Mouse (Mus musculus) gastrocnemius, adult 2 months (tissue): ENCODE measurements around the gene Rftn2. TPM values are rescaled to one million over a fixed set of nuclear protein-coding genes. Genes with fewer than 3 reads are reported as not detected.

ENCODE experiments used
- DNase-seq: peaks from one replicate; pipeline ENCODE4 v3.0.0; 2022
- H3K27ac ChIP-seq: fragments of 200-600 bp; 2 replicates; pipeline ENCODE4 v1.8.1; 2022; ENCODE audit warnings: mild to moderate bottlenecking
- H3K4me3 ChIP-seq: fragments of 200-600 bp; 2 replicates; pipeline ENCODE4 v1.8.1; 2022; ENCODE audit warnings: mild to moderate bottlenecking, moderate library complexity
- CTCF ChIP-seq: fragments of 200-600 bp; IDR thresholded peaks from 2 replicates; pipeline ENCODE4 v1.8.1; 2022; ENCODE audit warnings: antibody characterized with exemption, mild to moderate bottlenecking, moderate library complexity
- intact Hi-C: fragments of 180-260 bp; cut with DNase I; formaldehyde crosslinking; loops from one replicate; pipeline ENCODE4 v1.15.1; 2025
- total RNA-seq, 2 experiments: library from RNA; stranded (reverse); gene quantifications; 2 replicates each; pipeline ENCODE4 v1.2.3; 2021

Gene Rftn2
- total RNA-seq, 2 experiments from 2014 or later = 3.3 to 4.9 TPM

- DNase-seq = no peak
- no peak for TF ChIP-seq CTCF
- Histone ChIP-seq H3K4me3 (no peak overlapping the region), H3K27ac (no peak overlapping the region)
- intact Hi-C loops = no loop called here
Observed at GRCm38 (mm10) chr1:55123561-55123960, 103.0 kb downstream of the Rftn2 start.

- TF ChIP-seq CTCF = no peak
- no peak overlapping the region for H3K4me3 ChIP-seq
- intact Hi-C loops = no loop called here
- no peak overlapping the region for H3K27ac ChIP-seq
- DNase-seq = no peak
Observed at GRCm38 (mm10) chr1:55123046-55123445, 103.5 kb downstream of the Rftn2 start.

Other genes starting within 250 kb of the Rftn2 start
- gene Sf3b1, start 199.3 kb downstream of the Rftn2 start, total RNA-seq = 10 to 100 TPM; 53.6 to 56.3 TPM
- 10 to 100 TPM; 13.7 to 17.0 TPM for gene Coq10b, start 174.0 kb downstream of the Rftn2 start, total RNA-seq
- 100 to 1,000 TPM in 1 of 2 experiments, 10 to 100 TPM in 1; 77.1 to 120 TPM for gene Hspe1, start 138.7 kb downstream of the Rftn2 start, total RNA-seq
- 100 to 1,000 TPM; 156 to 249 TPM for gene Hspd1, start 138.5 kb downstream of the Rftn2 start, total RNA-seq
- 10 to 100 TPM; 34.2 to 41.9 TPM for gene Mob4, start 95.6 kb downstream of the Rftn2 start, total RNA-seq
- 1 to 10 TPM; 2.8 to 3.6 TPM for gene Mars2, start 10.4 kb upstream of the Rftn2 start, total RNA-seq
- gene Boll, start 136.7 kb upstream of the Rftn2 start, total RNA-seq = not detected
- 1 to 10 TPM; 4.1 to 4.6 TPM for gene Plcl1, start 179.1 kb upstream of the Rftn2 start, total RNA-seq